Mouse (Mus musculus) adrenal gland, adult 2 months (tissue): ENCODE measurements around the gene Csn1s1. TPM values are rescaled to one million over a fixed set of nuclear protein-coding genes. Genes with fewer than 3 reads are reported as not detected.
A peak's percentile ranks its signal among the peaks of the same experiment; 100 is the strongest.

Experiments
- DNase-seq: peaks from one replicate; pipeline ENCODE4 v3.0.0; 2021
- long read RNA-seq: library from polyadenylated mRNA; stranded (forward); transcript quantifications from one replicate; pipeline ENCODE4 v2.0.0, GENCODE M21; 2021
- polyA plus RNA-seq: library from polyadenylated mRNA; depleted of rRNA; stranded (reverse); fragments of >200 nt; gene quantifications from 2 replicates; pipeline ENCODE4 v1.2.3, GENCODE M21; 2012; rRNA removed
- total RNA-seq, 2 experiments: library from RNA; stranded (reverse); gene quantifications; 2 replicates each; pipeline ENCODE4 v1.2.3; 2021

Gene Csn1s1
- total RNA-seq = not detected
- not detected in 2 replicates for polyA plus RNA-seq
- long read RNA-seq = 0 reads

GRCm38 (mm10) chr5:87665908-87666307 lies at the start of gene Csn1s1:
TSS of gene Csn1s1 (plus strand) at chr5:87666208.
- DNase-seq = no peak

GRCm38 (mm10) chr5:87622681-87623080 lies 43.3 kb upstream of the Csn1s1 start:
- peak; percentile 8 for DNase-seq

GRCm38 (mm10) chr5:87642787-87643186 lies 23.2 kb upstream of the Csn1s1 start:
- peak; percentile 21 for DNase-seq

- DNase-seq = no peak
These were observed 33.5 kb downstream of the Csn1s1 start, which contains the start of gene Csn2 for GRCm38 (mm10) chr5:87699530-87699929. TSS of gene Csn2 (minus strand) at chr5:87699630.

GRCm38 (mm10) chr5:87705891-87706290 lies 39.9 kb downstream of the Csn1s1 start:
- DNase-seq = no peak

Other genes with a start within 250 kb of the Csn1s1 start
- not detected for gene Ugt2b38, start 242.0 kb upstream of the Csn1s1 start, total RNA-seq
- gene Ugt2b38, start 242.0 kb upstream of the Csn1s1 start, polyA plus RNA-seq = not detected in 2 replicates
- gene Ugt2a2, start 183.9 kb upstream of the Csn1s1 start, total RNA-seq = not detected
- not detected in 2 replicates for gene Ugt2a2, start 183.9 kb upstream of the Csn1s1 start, polyA plus RNA-seq
- gene Gm43638, start 179.4 kb upstream of the Csn1s1 start, total RNA-seq = not detected
- not detected in 2 replicates for gene Gm43638, start 179.4 kb upstream of the Csn1s1 start, polyA plus RNA-seq
- not detected for gene Ugt2a1, start 175.3 kb upstream of the Csn1s1 start, total RNA-seq
- gene Ugt2a1, start 175.3 kb upstream of the Csn1s1 start, polyA plus RNA-seq = not detected in 2 replicates
- not detected for gene Sult1b1, start 128.0 kb upstream of the Csn1s1 start, total RNA-seq
- gene Sult1b1, start 128.0 kb upstream of the Csn1s1 start, polyA plus RNA-seq = not detected in 2 replicates
- under 1 TPM in 1 of 2 experiments, not detected in 1; 0.40 TPM for gene Sult1d1, start 97.2 kb upstream of the Csn1s1 start, total RNA-seq
- not detected in 2 replicates for gene Sult1d1, start 97.2 kb upstream of the Csn1s1 start, polyA plus RNA-seq
- gene Sult1e1, start 74.6 kb upstream of the Csn1s1 start, total RNA-seq = 1 to 10 TPM in 1 of 2 experiments, under 1 TPM in 1; 0.84 to 3.9 TPM
- not detected in 2 replicates for gene Sult1e1, start 74.6 kb upstream of the Csn1s1 start, polyA plus RNA-seq
- gene Csn2, start 33.4 kb downstream of the Csn1s1 start, total RNA-seq = not detected
- not detected in 2 replicates for gene Csn2, start 33.4 kb downstream of the Csn1s1 start, polyA plus RNA-seq
- not detected for gene Csn1s2a, start 108.4 kb downstream of the Csn1s1 start, total RNA-seq
- gene Csn1s2a, start 108.4 kb downstream of the Csn1s1 start, polyA plus RNA-seq = not detected in 2 replicates
- gene Csn1s2b, start 141.9 kb downstream of the Csn1s1 start, total RNA-seq = not detected
- not detected in 2 replicates for gene Csn1s2b, start 141.9 kb downstream of the Csn1s1 start, polyA plus RNA-seq
- gene Prr27, start 159.5 kb downstream of the Csn1s1 start, total RNA-seq = not detected
- gene Prr27, start 159.5 kb downstream of the Csn1s1 start, polyA plus RNA-seq = not detected in 2 replicates
- gene Odam, start 218.8 kb downstream of the Csn1s1 start, total RNA-seq = not detected
- gene Odam, start 218.8 kb downstream of the Csn1s1 start, polyA plus RNA-seq = not detected in 2 replicates